8 mouse cellular contexts compared by ENCODE assay signal in the genomic region with DNA sequence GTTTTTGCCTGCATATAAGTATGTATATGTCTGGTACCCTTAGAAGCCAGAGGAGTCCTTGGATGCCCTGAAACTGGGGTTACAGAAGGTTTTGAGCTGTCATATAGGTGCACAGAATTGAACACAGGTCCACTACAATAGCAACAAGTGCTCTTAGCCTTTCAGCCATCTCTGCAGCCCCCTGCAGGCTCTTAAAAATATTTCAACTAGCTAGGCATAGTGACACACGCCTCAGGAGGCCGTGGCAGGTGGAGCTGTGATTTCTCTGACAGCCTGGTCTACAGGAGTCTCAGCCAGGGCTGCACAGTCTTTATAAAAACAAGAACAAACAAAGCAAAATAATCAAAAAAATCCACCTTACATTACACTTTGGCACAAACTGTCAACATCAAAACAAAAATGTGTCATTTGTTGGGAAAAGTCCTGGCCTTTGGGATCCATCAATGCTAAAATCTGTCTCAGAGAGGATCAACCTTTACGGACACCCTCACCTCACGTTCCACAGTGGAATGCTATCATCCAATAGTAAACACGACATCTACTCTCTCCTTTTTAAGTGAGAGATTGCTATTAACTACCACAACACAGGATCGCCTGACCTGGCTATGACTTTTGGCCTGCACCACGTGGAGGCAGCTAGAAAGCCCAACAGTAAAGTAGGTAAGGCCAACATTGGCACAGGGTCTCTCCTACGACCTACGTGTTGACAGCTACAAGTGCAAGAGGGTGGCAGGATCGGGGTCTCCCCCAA. TPM values are rescaled to one million over a fixed set of nuclear protein-coding genes. Genes with fewer than 3 reads are reported as not detected.
A peak's percentile ranks its signal among the peaks of the same experiment; 100 is the strongest.
DNase-seq lines count a peak whose midpoint lies in the region; ATAC-seq and TF ChIP-seq lines count a peak whose summit lies in the region.

No protein-coding gene starts in this region.

- H3K36me3 ChIP-seq in embryonic facial prominence, embryonic 13.5 days: peaks cover 25% of the 10 kb centered on the region
- peaks cover 9% of the 10 kb centered on the region for H3K36me3 ChIP-seq in intestine, embryonic 16.5 days (ENCODE audit: control insufficient read depth, insufficient read depth, low read length)
- H3K36me3 ChIP-seq in macrophage (ENCODE audit: inconsistent target): peaks cover 8% of the 10 kb centered on the region; the same call in 1 of the 2 replicates
- H3K36me3 ChIP-seq in stomach, postnatal 0 days (ENCODE audit: control insufficient read depth, insufficient read depth, low read length): peaks cover 8% of the 10 kb centered on the region

- peak; percentile 58 to 68 for DNase-seq in cerebellum, postnatal 10 days
- peak; percentile 76 for DNase-seq in CD4-positive helper T cell, adult 2 months (ENCODE audit: low read depth, low spot score)
- DNase-seq in stomach, postnatal 0 days (ENCODE audit: low spot score): peak; percentile 58
- DNase-seq in spleen, postnatal 14 days (ENCODE audit: low spot score in 2 of 2): no peak

- no peak for ATAC-seq in cerebellum, adult (ENCODE audit: insufficient number of reproducible peaks, low FRiP score, low TSS enrichment)
- ATAC-seq in embryonic facial prominence, embryonic 13.5 days (ENCODE audit: insufficient number of reproducible peaks, insufficient read depth, low FRiP score, low TSS enrichment, low read depth): no peak
- ATAC-seq in intestine, embryonic 16.5 days: peak; percentile 31
- ATAC-seq in stomach, postnatal 0 days (ENCODE audit: low FRiP score, low TSS enrichment): peak; percentile 41; the same call in 1 of the 2 replicates

- H3K27ac ChIP-seq in embryonic facial prominence, embryonic 13.5 days: no peak overlapping the region
- peak overlapping the region; percentile 62 for H3K27ac ChIP-seq in intestine, embryonic 16.5 days (ENCODE audit: low read length)
- no peak overlapping the region for H3K27ac ChIP-seq in macrophage
- H3K27ac ChIP-seq in stomach, postnatal 0 days (replicated peaks): peak overlapping the region; percentile 56; the same call in 1 of the 2 replicates

- WGBS in embryonic facial prominence, embryonic 13.5 days: 2% methylated on average over 10 of the region's 10 CpGs
- 2% methylated on average over 10 of the region's 10 CpGs for WGBS in intestine, embryonic 16.5 days
- WGBS in macrophage (ENCODE audit: missing documents): 4% methylated on average over 10 of the region's 10 CpGs
- 1% methylated on average over 10 of the region's 10 CpGs for WGBS in stomach, postnatal 0 days

- TF ChIP-seq CTCF in stomach, postnatal 0 days (IDR thresholded peaks at IDR 0.05; ENCODE audit: low read depth): peak; percentile 62

- H3K4me3 ChIP-seq in embryonic facial prominence, embryonic 13.5 days: peak overlapping the region; percentile 91
- H3K4me3 ChIP-seq in intestine, embryonic 16.5 days (ENCODE audit: low read length): peak overlapping the region; percentile 83
- peak overlapping the region; percentile 66 for H3K4me3 ChIP-seq in macrophage (ENCODE audit: inconsistent target)
- peak overlapping the region; percentile 68 for H3K4me3 ChIP-seq in stomach, postnatal 0 days (ENCODE audit: low read depth, low read length)

- no peak for TF ChIP-seq EP300 in stomach, postnatal 0 days (optimal IDR thresholded peaks at IDR 0.05)

- peak overlapping the region; percentile 97 for H3K4me2 ChIP-seq in embryonic facial prominence, embryonic 13.5 days
- H3K4me2 ChIP-seq in intestine, embryonic 16.5 days (ENCODE audit: low read depth, low read length): peak overlapping the region; percentile 71
- H3K4me2 ChIP-seq in stomach, postnatal 0 days (replicated peaks; ENCODE audit: low read depth): peak overlapping the region; percentile 92

- H3K9ac ChIP-seq in embryonic facial prominence, embryonic 13.5 days: peak overlapping the region; percentile 88
- H3K9ac ChIP-seq in intestine, embryonic 16.5 days (ENCODE audit: low read depth, low read length): peak overlapping the region; percentile 83
- H3K9ac ChIP-seq in stomach, postnatal 0 days (ENCODE audit: low read length): peak overlapping the region; percentile 79

- H3K9me3 ChIP-seq in embryonic facial prominence, embryonic 13.5 days: no peaks in the 10 kb centered on the region
- no peaks in the 10 kb centered on the region for H3K9me3 ChIP-seq in intestine, embryonic 16.5 days (ENCODE audit: control insufficient read depth, low read length)
- H3K9me3 ChIP-seq in stomach, postnatal 0 days (ENCODE audit: control insufficient read depth, low read length): no peaks in the 10 kb centered on the region

- H3K79me2 ChIP-seq in macrophage (ENCODE audit: inconsistent target): peaks cover 40% of the 10 kb centered on the region

- H3K4me1 ChIP-seq in embryonic facial prominence, embryonic 13.5 days: peaks cover 22% of the 10 kb centered on the region
- H3K4me1 ChIP-seq in intestine, embryonic 16.5 days (ENCODE audit: control insufficient read depth, insufficient read depth, low read length): peaks cover 9% of the 10 kb centered on the region
- H3K4me1 ChIP-seq in stomach, postnatal 0 days (replicated peaks; ENCODE audit: control insufficient read depth, insufficient read depth): no peaks in the 10 kb centered on the region; the same call in 1 of the 2 replicates

- H3K27me3 ChIP-seq in embryonic facial prominence, embryonic 13.5 days: no peaks in the 10 kb centered on the region
- H3K27me3 ChIP-seq in intestine, embryonic 16.5 days (replicated peaks; ENCODE audit: control insufficient read depth, insufficient read depth, low read length): no peaks in the 10 kb centered on the region
- no peaks in the 10 kb centered on the region for H3K27me3 ChIP-seq in stomach, postnatal 0 days (ENCODE audit: control insufficient read depth, insufficient read depth, low read length)

RNA-seq across cellular contexts. Expression of a gene that starts 0.9 kb away (rescaled TPM):
- polyA plus RNA-seq in embryonic facial prominence, embryonic 13.5 days (2015; fragmentation: Nextera tagmentation; extraction: Ambion mirVana): 93.8 and 94.9 TPM in 2 replicates
- polyA plus RNA-seq in intestine, embryonic 16.5 days (2015; fragmentation: Nextera tagmentation; extraction: Ambion mirVana): 142 and 150 TPM in 2 replicates
- total RNA-seq in macrophage (2018; cell fraction: chromatin; rRNA removed): 100 to 1,000 TPM in 3 of 26 experiments, 10 to 100 TPM in 23; 15.5 to 134 (median 57.2) TPM
- total RNA-seq in macrophage (2018; cell fraction: cytosol; rRNA removed): 10 to 100 TPM in 19 of 26 experiments, 1 to 10 TPM in 7; 7.1 to 15.2 (median 11.9) TPM
- total RNA-seq in macrophage (2018; cell fraction: nucleus; rRNA removed): 10 to 100 TPM in 25 of 26 experiments, 1 to 10 TPM in 1; 8.5 to 86.6 (median 23.1) TPM
- polyA plus RNA-seq in macrophage (2018): 11.3 to 32.7 TPM (median 12.1 TPM) in 3 replicates
- 48.8 and 55.1 TPM in 2 replicates for polyA plus RNA-seq in stomach, postnatal 0 days (2015; fragmentation: Nextera tagmentation; extraction: Ambion mirVana)

RNA-seq across cellular contexts. Expression of a gene that starts 14.5 kb away (rescaled TPM):
- polyA plus RNA-seq in embryonic facial prominence, embryonic 13.5 days (2015; fragmentation: Nextera tagmentation; extraction: Ambion mirVana): 8.6 and 9.6 TPM in 2 replicates
- 18.9 TPM in 2 replicates for polyA plus RNA-seq in intestine, embryonic 16.5 days (2015; fragmentation: Nextera tagmentation; extraction: Ambion mirVana)
- total RNA-seq in macrophage (2018; cell fraction: chromatin; rRNA removed): 1 to 10 TPM in 1 of 26 experiments, under 1 TPM in 17, not detected in 8; 0.17 to 1.0 (median 0.36) TPM
- under 1 TPM in 12 of 26 experiments, not detected in 14; 0.04 to 0.10 (median 0.06) TPM for total RNA-seq in macrophage (2018; cell fraction: cytosol; rRNA removed)
- total RNA-seq in macrophage (2018; cell fraction: nucleus; rRNA removed): under 1 TPM in 14 of 26 experiments, not detected in 12; 0.12 to 0.98 (median 0.32) TPM
- polyA plus RNA-seq in macrophage (2018): 0.09 to 0.10 TPM in 2 of 3 replicates, not detected in the other
- 30.0 and 32.3 TPM in 2 replicates for polyA plus RNA-seq in stomach, postnatal 0 days (2015; fragmentation: Nextera tagmentation; extraction: Ambion mirVana)

RNA-seq across cellular contexts. Expression of a gene that starts 25.4 kb away (rescaled TPM):
- 1.2 and 1.4 TPM in 2 replicates for polyA plus RNA-seq in embryonic facial prominence, embryonic 13.5 days (2015; fragmentation: Nextera tagmentation; extraction: Ambion mirVana)
- polyA plus RNA-seq in intestine, embryonic 16.5 days (2015; fragmentation: Nextera tagmentation; extraction: Ambion mirVana): 0.16 and 0.23 TPM in 2 replicates
- total RNA-seq in macrophage (2018; cell fraction: chromatin; rRNA removed): 1 to 10 TPM in 14 of 26 experiments, under 1 TPM in 12; 0.14 to 4.9 (median 1.1) TPM
- total RNA-seq in macrophage (2018; cell fraction: cytosol; rRNA removed): under 1 TPM in 25 of 26 experiments, not detected in 1; 0.07 to 0.66 (median 0.26) TPM
- 1 to 10 TPM in 11 of 26 experiments, under 1 TPM in 15; 0.25 to 4.8 (median 0.87) TPM for total RNA-seq in macrophage (2018; cell fraction: nucleus; rRNA removed)
- polyA plus RNA-seq in macrophage (2018): 0.10 to 1.0 TPM (median 0.32 TPM) in 3 replicates
- 0.39 and 0.45 TPM in 2 replicates for polyA plus RNA-seq in stomach, postnatal 0 days (2015; fragmentation: Nextera tagmentation; extraction: Ambion mirVana)

RNA-seq across cellular contexts. Expression of a gene that starts 25.6 kb away (rescaled TPM):
- 0.67 and 0.74 TPM in 2 replicates for polyA plus RNA-seq in embryonic facial prominence, embryonic 13.5 days (2015; fragmentation: Nextera tagmentation; extraction: Ambion mirVana)
- 0.89 and 1.1 TPM in 2 replicates for polyA plus RNA-seq in intestine, embryonic 16.5 days (2015; fragmentation: Nextera tagmentation; extraction: Ambion mirVana)
- total RNA-seq in macrophage (2018; cell fraction: chromatin; rRNA removed): under 1 TPM in 4 of 26 experiments, not detected in 22; 0.16 to 0.35 (median 0.26) TPM
- total RNA-seq in macrophage (2018; cell fraction: cytosol; rRNA removed): under 1 TPM in 2 of 26 experiments, not detected in 24; 0.03 to 0.05 TPM
- total RNA-seq in macrophage (2018; cell fraction: nucleus; rRNA removed): under 1 TPM in 4 of 26 experiments, not detected in 22; 0.11 to 0.39 (median 0.18) TPM
- polyA plus RNA-seq in macrophage (2018): not detected in 3 replicates
- 0.13 and 0.27 TPM in 2 replicates for polyA plus RNA-seq in stomach, postnatal 0 days (2015; fragmentation: Nextera tagmentation; extraction: Ambion mirVana)

RNA-seq across cellular contexts. Expression of a gene that starts 30.2 kb away (rescaled TPM):
- 0.24 TPM in 1 of 2 replicates, not detected in the other for polyA plus RNA-seq in embryonic facial prominence, embryonic 13.5 days (2015; fragmentation: Nextera tagmentation; extraction: Ambion mirVana)
- polyA plus RNA-seq in intestine, embryonic 16.5 days (2015; fragmentation: Nextera tagmentation; extraction: Ambion mirVana): not detected in 2 replicates
- total RNA-seq in macrophage (2018; cell fraction: chromatin; rRNA removed): not detected
- total RNA-seq in macrophage (2018; cell fraction: cytosol; rRNA removed): not detected
- not detected for total RNA-seq in macrophage (2018; cell fraction: nucleus; rRNA removed)
- polyA plus RNA-seq in macrophage (2018): not detected in 3 replicates
- polyA plus RNA-seq in stomach, postnatal 0 days (2015; fragmentation: Nextera tagmentation; extraction: Ambion mirVana): 0.10 and 0.13 TPM in 2 replicates

Comparison
In these comparisons a context has a peak if more than half of its experiments do, and no peak if none do; other contexts are left out.
1. DNase-seq: peak in cerebellum, postnatal 10 days (2 of 2), CD4-positive helper T cell, adult 2 months (single experiment) and stomach, postnatal 0 days (single experiment); none in spleen, postnatal 14 days (0 of 2).
2. ATAC-seq: peak in intestine, embryonic 16.5 days (single experiment) and stomach, postnatal 0 days (single experiment); none in cerebellum, adult (single experiment) and embryonic facial prominence, embryonic 13.5 days (single experiment).
3. H3K27ac ChIP-seq: peak in intestine, embryonic 16.5 days (single experiment) and stomach, postnatal 0 days (single experiment); none in embryonic facial prominence, embryonic 13.5 days (single experiment) and macrophage (single experiment).
4. Peak in every context shown above with its lines, with median percentiles within 50 percentile points of each other: H3K4me2 ChIP-seq, H3K4me3 ChIP-seq and H3K9ac ChIP-seq.